Comparison of ENCODE assay signal across 25 mouse cellular contexts in the genomic region with DNA sequence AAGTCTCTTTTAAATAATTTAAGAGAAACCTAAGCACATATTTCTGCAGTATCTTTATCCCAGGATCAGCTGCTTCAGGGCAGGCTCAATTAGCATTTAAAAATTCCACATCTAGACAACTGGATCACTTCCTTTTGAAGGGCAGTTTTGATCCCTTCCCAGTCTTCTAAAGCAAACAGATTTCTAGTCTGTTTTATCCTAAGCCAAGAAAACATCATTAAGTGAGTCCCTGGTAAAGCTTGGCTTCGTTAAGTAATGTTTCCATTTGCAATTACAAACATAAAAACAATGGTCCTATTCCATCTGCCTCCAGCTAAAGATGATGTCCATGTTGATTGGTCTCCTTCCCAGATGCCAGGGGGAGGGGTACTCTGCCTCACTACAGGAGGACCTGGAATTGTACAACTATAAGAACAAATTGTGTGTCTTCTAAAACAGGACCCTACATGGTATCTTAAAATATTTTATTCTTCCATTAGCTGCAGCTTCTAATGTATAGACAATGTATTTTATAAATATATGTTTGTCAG.
DNase-seq lines count a peak whose midpoint lies in the region; ATAC-seq and TF ChIP-seq lines count a peak whose summit lies in the region.
"Had no signal": no experiment of that assay in that cellular context is flagged by ENCODE, and none has a peak within 500 bp of the region (broad histone marks: within the 10 kb centered on the region; RNA-seq: fewer than 3 reads in every experiment).

No protein-coding gene starts in this region.

- 21% methylated on average over 1 of the region's 1 CpGs for WGBS in embryonic facial prominence, embryonic 14.5 days
- 35% methylated on average over 1 of the region's 1 CpGs for WGBS in embryonic facial prominence, embryonic 10.5 days
- WGBS in forebrain, embryonic 16.5 days: 8% methylated on average over 1 of the region's 1 CpGs
- 38% methylated on average over 1 of the region's 1 CpGs for WGBS in forebrain, embryonic 11.5 days
- WGBS in midbrain, embryonic 13.5 days: 35% methylated on average over 1 of the region's 1 CpGs
- WGBS in midbrain, postnatal 0 days: 49% methylated on average over 1 of the region's 1 CpGs
- 42% methylated on average over 1 of the region's 1 CpGs for WGBS in liver, embryonic 11.5 days

- H3K9me3 ChIP-seq in embryonic facial prominence, embryonic 14.5 days (ENCODE audit: control insufficient read depth, low read length): no peaks in the 10 kb centered on the region
- H3K9me3 ChIP-seq in embryonic facial prominence, embryonic 10.5 days: no peaks in the 10 kb centered on the region
- no peaks in the 10 kb centered on the region for H3K9me3 ChIP-seq in forebrain, embryonic 16.5 days (ENCODE audit: control insufficient read depth, low read length)
- H3K9me3 ChIP-seq in forebrain, embryonic 11.5 days (ENCODE audit: control insufficient read depth, low read length): no peaks in the 10 kb centered on the region
- no peaks in the 10 kb centered on the region for H3K9me3 ChIP-seq in midbrain, embryonic 13.5 days
- H3K9me3 ChIP-seq in midbrain, postnatal 0 days (ENCODE audit: low read length): no peaks in the 10 kb centered on the region
- no peaks in the 10 kb centered on the region for H3K9me3 ChIP-seq in liver, embryonic 11.5 days (ENCODE audit: control insufficient read depth, low read length)
- H3K9me3 ChIP-seq: G1E; hindbrain, embryonic 12.5 days had no signal

- no peaks in the 10 kb centered on the region for H3K36me3 ChIP-seq in embryonic facial prominence, embryonic 14.5 days (ENCODE audit: control insufficient read depth, insufficient read depth, low read length)
- H3K36me3 ChIP-seq in embryonic facial prominence, embryonic 10.5 days (replicated peaks): no peaks in the 10 kb centered on the region
- H3K36me3 ChIP-seq in forebrain, embryonic 16.5 days (ENCODE audit: control insufficient read depth, insufficient read depth): no peaks in the 10 kb centered on the region
- H3K36me3 ChIP-seq in forebrain, embryonic 11.5 days (ENCODE audit: control insufficient read depth, insufficient read depth, low read length): no peaks in the 10 kb centered on the region
- no peaks in the 10 kb centered on the region for H3K36me3 ChIP-seq in midbrain, embryonic 13.5 days
- no peaks in the 10 kb centered on the region for H3K36me3 ChIP-seq in midbrain, postnatal 0 days (ENCODE audit: insufficient read depth, low read length)
- no peaks in the 10 kb centered on the region for H3K36me3 ChIP-seq in liver, embryonic 11.5 days (ENCODE audit: control insufficient read depth, insufficient read depth, low read length)
- H3K36me3 ChIP-seq: G1E; hindbrain, embryonic 12.5 days had no signal

- no peak overlapping the region for H3K9ac ChIP-seq in embryonic facial prominence, embryonic 14.5 days (ENCODE audit: low read depth, low read length)
- H3K9ac ChIP-seq in forebrain, embryonic 16.5 days (replicated peaks; ENCODE audit: low read depth, low read length): no peak overlapping the region
- H3K9ac ChIP-seq in forebrain, embryonic 11.5 days (ENCODE audit: low read length): no peak overlapping the region
- no peak overlapping the region for H3K9ac ChIP-seq in midbrain, embryonic 13.5 days (replicated peaks)
- no peak overlapping the region for H3K9ac ChIP-seq in midbrain, postnatal 0 days (replicated peaks; ENCODE audit: low read length, poor library complexity, severe bottlenecking)
- no peak overlapping the region for H3K9ac ChIP-seq in liver, embryonic 11.5 days (ENCODE audit: low read depth, low read length)
- H3K9ac ChIP-seq: hindbrain, embryonic 12.5 days had no signal

- no peaks in the 10 kb centered on the region for H3K27me3 ChIP-seq in embryonic facial prominence, embryonic 14.5 days (replicated peaks; ENCODE audit: control insufficient read depth, insufficient read depth, low read length)
- no peaks in the 10 kb centered on the region for H3K27me3 ChIP-seq in embryonic facial prominence, embryonic 10.5 days (replicated peaks; ENCODE audit: low read depth, poor library complexity, severe bottlenecking)
- H3K27me3 ChIP-seq in forebrain, embryonic 16.5 days (replicated peaks; ENCODE audit: control insufficient read depth, insufficient read depth, low read length): no peaks in the 10 kb centered on the region
- no peaks in the 10 kb centered on the region for H3K27me3 ChIP-seq in forebrain, embryonic 11.5 days (ENCODE audit: control insufficient read depth, insufficient read depth, low read length)
- H3K27me3 ChIP-seq in midbrain, embryonic 13.5 days: no peaks in the 10 kb centered on the region
- H3K27me3 ChIP-seq in midbrain, postnatal 0 days (ENCODE audit: insufficient read depth, low read length): no peaks in the 10 kb centered on the region
- no peaks in the 10 kb centered on the region for H3K27me3 ChIP-seq in liver, embryonic 11.5 days (replicated peaks; ENCODE audit: control insufficient read depth, insufficient read depth, low read length)
- H3K27me3 ChIP-seq: hindbrain, embryonic 12.5 days; Patski had no signal

- H3K4me1 ChIP-seq in embryonic facial prominence, embryonic 14.5 days (ENCODE audit: control insufficient read depth, insufficient read depth, low read length): 0 out of 2 replicates have a peak, but pooled peaks cover 3% of the 10 kb centered on the region
- H3K4me1 ChIP-seq in embryonic facial prominence, embryonic 10.5 days: no peaks in the 10 kb centered on the region
- peaks cover 8% of the 10 kb centered on the region for H3K4me1 ChIP-seq in forebrain, embryonic 16.5 days (replicated peaks; ENCODE audit: control insufficient read depth, insufficient read depth, low read length)
- H3K4me1 ChIP-seq in forebrain, embryonic 11.5 days (replicated peaks; ENCODE audit: control insufficient read depth, insufficient read depth, low read length): no peaks in the 10 kb centered on the region
- H3K4me1 ChIP-seq in midbrain, embryonic 13.5 days (replicated peaks): no peaks in the 10 kb centered on the region
- no peaks in the 10 kb centered on the region for H3K4me1 ChIP-seq in midbrain, postnatal 0 days (ENCODE audit: insufficient read depth, low read length)
- H3K4me1 ChIP-seq in liver, embryonic 11.5 days (replicated peaks; ENCODE audit: control insufficient read depth, insufficient read depth, low read length): no peaks in the 10 kb centered on the region
- H3K4me1 ChIP-seq: hindbrain, embryonic 12.5 days had no signal

- H3K27ac ChIP-seq in embryonic facial prominence, embryonic 14.5 days (replicated peaks; ENCODE audit: low read depth, low read length): no peak overlapping the region
- no peak overlapping the region for H3K27ac ChIP-seq in embryonic facial prominence, embryonic 10.5 days (replicated peaks)
- no peak overlapping the region for H3K27ac ChIP-seq in forebrain, embryonic 16.5 days (ENCODE audit: low read length)
- no peak overlapping the region for H3K27ac ChIP-seq in forebrain, embryonic 11.5 days (ENCODE audit: low read depth, low read length)
- no peak overlapping the region for H3K27ac ChIP-seq in midbrain, embryonic 13.5 days
- no peak overlapping the region for H3K27ac ChIP-seq in midbrain, postnatal 0 days (ENCODE audit: low read depth, low read length)
- H3K27ac ChIP-seq in liver, embryonic 11.5 days (ENCODE audit: low read depth, low read length): no peak overlapping the region
- H3K27ac ChIP-seq: hindbrain, embryonic 12.5 days had no signal

- DNase-seq in embryonic facial prominence, embryonic 14.5 days (ENCODE audit: low spot score): peak; percentile 61
- DNase-seq in embryonic facial prominence, embryonic 10.5 days (ENCODE audit: low spot score): no peak
- no peak for DNase-seq in forebrain, embryonic 11.5 days (ENCODE audit: low spot score)
- DNase-seq in midbrain, postnatal 0 days (ENCODE audit: low spot score): no peak
- no peak for DNase-seq in liver, embryonic 11.5 days (ENCODE audit: low spot score)
- DNase-seq in left cerebral cortex, postnatal 25 days (ENCODE audit: low spot score in 2 of 2): no peak
- DNase-seq: adrenal gland, adult 2 months; adrenal gland, postnatal 36 days; B cell, adult 2 months; cerebellum, adult 18-20 months; cerebellum, adult 9-11 months; cerebellum, postnatal 36 days; gastrocnemius, postnatal 36 days; heart, adult 11 months; heart, postnatal 10 days; heart, postnatal 4 days had no signal

- TF ChIP-seq CTCF in midbrain, postnatal 0 days (IDR thresholded peaks at IDR 0.05): no peak

- peak; percentile 50; the same call in 1 of the 2 replicates for ATAC-seq in embryonic facial prominence, embryonic 14.5 days (ENCODE audit: low read depth)
- ATAC-seq in forebrain, embryonic 16.5 days: peak; percentile 83
- no peak for ATAC-seq in forebrain, embryonic 11.5 days (replicated peaks; ENCODE audit: low FRiP score)
- peak; percentile 45; the same call in 1 of the 2 replicates for ATAC-seq in midbrain, embryonic 13.5 days
- ATAC-seq in midbrain, postnatal 0 days (ENCODE audit: low FRiP score): no peak
- no peak for ATAC-seq in liver, embryonic 11.5 days (replicated peaks; ENCODE audit: low FRiP score)
- ATAC-seq: CD4-positive, CD25-positive, alpha-beta regulatory T cell, adult 4 months; hindbrain, embryonic 16.5 days; inflammation-experienced regulatory T-cells, adult 6 months; intestine, postnatal 0 days; Patski had no signal

- no peak overlapping the region for H3K4me2 ChIP-seq in embryonic facial prominence, embryonic 14.5 days (ENCODE audit: low read depth, low read length)
- no peak overlapping the region for H3K4me2 ChIP-seq in forebrain, embryonic 16.5 days (ENCODE audit: low read length)
- H3K4me2 ChIP-seq in forebrain, embryonic 11.5 days (ENCODE audit: low read depth, low read length, severe bottlenecking): no peak overlapping the region
- H3K4me2 ChIP-seq in midbrain, embryonic 13.5 days (replicated peaks): no peak overlapping the region
- no peak overlapping the region for H3K4me2 ChIP-seq in midbrain, postnatal 0 days (ENCODE audit: low read depth, low read length, poor library complexity, severe bottlenecking)
- no peak overlapping the region for H3K4me2 ChIP-seq in liver, embryonic 11.5 days
- H3K4me2 ChIP-seq: hindbrain, embryonic 12.5 days had no signal

- H3K4me3 ChIP-seq in embryonic facial prominence, embryonic 14.5 days (ENCODE audit: low read depth, low read length): no peak overlapping the region
- H3K4me3 ChIP-seq in embryonic facial prominence, embryonic 10.5 days: no peak overlapping the region
- no peak overlapping the region for H3K4me3 ChIP-seq in forebrain, embryonic 16.5 days (replicated peaks; ENCODE audit: low read length)
- no peak overlapping the region for H3K4me3 ChIP-seq in forebrain, embryonic 11.5 days (ENCODE audit: low read depth, low read length)
- H3K4me3 ChIP-seq in midbrain, embryonic 13.5 days (replicated peaks): no peak overlapping the region
- no peak overlapping the region for H3K4me3 ChIP-seq in midbrain, postnatal 0 days (ENCODE audit: low read depth, low read length)
- H3K4me3 ChIP-seq in liver, embryonic 11.5 days (ENCODE audit: low read depth, low read length): no peak overlapping the region
- H3K4me3 ChIP-seq: hindbrain, embryonic 12.5 days had no signal

- intact Hi-C loops in left cerebral cortex, postnatal 25 days (cut with DNase I): no loop called here

Comparison
In these comparisons a context has a peak if more than half of its experiments do, and no peak if none do; other contexts are left out.
1. ATAC-seq: peak in embryonic facial prominence, embryonic 14.5 days (single experiment), forebrain, embryonic 16.5 days (single experiment) and midbrain, embryonic 13.5 days (single experiment); none in forebrain, embryonic 11.5 days (single experiment), midbrain, postnatal 0 days (single experiment) and liver, embryonic 11.5 days (single experiment).